Mouse (Mus musculus) cortical plate, adult 2 months (tissue): ENCODE results near the gene Panx1. TPM values are rescaled to one million over a fixed set of nuclear protein-coding genes. Genes with fewer than 3 reads are reported as not detected.

Source experiments
- H3K27ac ChIP-seq: fragments of 200-500 bp; 2 replicates; pipeline ENCODE4 v1.5.1; 2012; ENCODE audit warnings: low read length, control low read depth, inconsistent platforms; ENCODE audit not compliant: insufficient read depth
- H3K4me1 ChIP-seq: fragments of 200-500 bp; 2 replicates; pipeline ENCODE4 v1.6.1; 2011; ENCODE audit warnings: low read length; ENCODE audit not compliant: control insufficient read depth, insufficient read depth
- H3K4me3 ChIP-seq: fragments of 200-500 bp; 2 replicates; pipeline ENCODE4 v1.5.1; 2011; ENCODE audit warnings: mild to moderate bottlenecking, low read length, control low read depth; ENCODE audit not compliant: insufficient read depth
- CTCF ChIP-seq: fragments of 200-500 bp; IDR thresholded peaks from 2 replicates; pipeline ENCODE4 v1.5.1; 2011; ENCODE audit warnings: mild to moderate bottlenecking, control low read depth, low read length; ENCODE audit not compliant: insufficient read depth; ENCODE audit errors: extremely low read depth
- POLR2A ChIP-seq: fragments of 200-500 bp; IDR thresholded peaks from 2 replicates; pipeline ENCODE4 v1.6.1; 2011; ENCODE audit warnings: mild to moderate bottlenecking, low read length, control low read depth; ENCODE audit not compliant: insufficient read depth; ENCODE audit errors: extremely low read depth
- polyA plus RNA-seq: library from polyadenylated mRNA; depleted of rRNA; stranded (reverse); fragments of >200 nt; gene quantifications from 2 replicates; pipeline ENCODE4 v1.2.3, GENCODE M21; 2012; rRNA removed

Panx1 gene
- polyA plus RNA-seq, 1 experiment = 26.8 TPM

DNA sequence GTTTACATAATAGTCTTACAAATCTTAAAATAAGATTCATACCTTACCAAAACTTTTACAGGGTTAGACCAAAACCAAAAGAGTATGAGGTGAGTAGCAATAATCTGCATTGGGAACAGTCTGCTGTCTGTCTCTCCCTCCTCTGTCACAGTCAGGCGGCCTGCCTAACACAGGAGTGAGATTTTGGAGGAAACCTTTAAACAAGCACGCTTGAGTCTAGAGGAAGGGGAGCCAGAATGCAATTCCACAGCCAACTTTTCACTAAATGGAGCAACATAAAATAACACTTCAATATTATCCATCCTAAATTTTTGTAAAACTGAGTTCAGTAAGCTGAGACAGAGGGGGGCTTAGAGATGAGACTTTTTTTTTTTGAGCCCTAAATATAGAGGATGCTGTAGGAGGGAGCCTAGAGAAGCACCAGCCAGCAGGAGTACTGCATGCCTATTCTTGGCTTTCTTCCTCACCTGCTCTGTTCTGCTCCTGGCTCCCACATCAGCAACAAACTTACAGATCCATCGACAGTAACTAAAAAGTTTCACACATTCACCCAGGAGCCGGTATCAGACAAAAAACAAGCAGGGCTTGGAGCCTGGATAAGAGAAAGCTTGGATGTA, 63.6 kb downstream of the Panx1 start:
- Histone ChIP-seq H3K4me1 (peaks cover 1% of the 10 kb centered on the region), H3K27ac (no peak overlapping the region), H3K4me3 (no peak overlapping the region)
- TF ChIP-seq CTCF (no peak), POLR2A (no peak)

DNA sequence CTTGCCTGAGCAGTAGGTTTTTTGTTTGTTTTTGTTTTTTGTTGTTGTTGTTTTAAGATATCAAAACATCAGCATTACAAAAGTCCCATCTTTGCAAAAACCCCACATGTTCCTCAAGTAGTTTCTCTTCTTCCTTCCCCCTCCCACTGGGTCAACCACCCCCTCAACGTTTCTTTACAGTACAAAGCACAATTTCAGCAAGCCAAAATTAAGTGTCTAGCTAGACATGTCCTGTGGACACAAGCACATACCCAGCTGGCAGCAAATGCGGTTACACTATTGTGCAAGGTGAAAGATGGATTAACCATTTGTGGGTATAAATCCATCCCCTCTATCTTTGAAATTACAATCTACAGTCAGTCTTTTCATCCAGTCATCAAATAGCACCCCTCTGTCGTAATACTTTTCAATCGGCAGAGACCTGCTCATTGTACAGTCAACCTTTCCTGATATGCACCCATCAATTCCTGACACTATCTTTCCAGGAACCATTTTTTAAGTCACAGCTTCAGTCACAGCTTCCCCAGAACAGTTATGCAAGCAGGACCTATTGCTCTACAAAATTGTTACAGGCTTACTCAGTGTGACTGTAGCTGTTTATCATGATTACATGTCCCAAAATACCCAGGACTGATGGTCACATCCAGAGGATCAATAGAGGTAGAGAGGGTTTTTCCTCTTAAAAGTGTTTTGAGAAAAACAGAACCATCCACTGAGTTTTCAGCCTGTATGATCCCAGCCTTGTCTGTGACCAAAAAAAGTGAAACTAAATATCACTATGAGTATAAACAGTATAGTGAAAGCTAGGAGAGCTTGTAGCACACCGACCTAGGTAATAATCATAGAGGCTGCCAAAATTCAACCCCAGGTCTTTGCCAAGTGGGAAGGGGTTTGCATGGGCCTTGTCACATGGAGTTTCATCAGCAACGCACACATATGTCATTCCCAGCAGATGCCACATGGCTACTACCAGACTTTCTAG, 70.7 kb downstream of the Panx1 start:
- Histone ChIP-seq H3K4me1 (no peaks in the 10 kb centered on the region), H3K27ac (no peak overlapping the region), H3K4me3 (no peak overlapping the region)
- TF ChIP-seq POLR2A (no peak), CTCF (no peak)

DNA sequence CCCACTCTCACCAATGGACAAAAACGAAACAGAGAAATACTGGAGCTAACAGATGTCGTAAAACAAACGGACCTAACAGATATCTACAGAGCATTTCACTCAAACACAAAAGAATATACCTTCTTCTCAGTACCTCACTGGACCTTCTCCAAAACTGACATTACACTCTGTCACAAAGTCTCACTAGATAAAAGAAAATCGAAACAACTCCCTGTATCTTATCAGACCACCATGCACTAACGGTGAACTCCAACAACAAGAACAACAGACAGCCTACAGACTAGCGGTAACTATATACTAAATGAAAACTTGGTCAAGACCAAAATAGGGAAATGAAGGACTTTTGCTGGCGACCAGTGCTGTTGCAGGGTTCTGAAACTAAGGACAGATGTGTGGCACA, 71.5 kb downstream of the Panx1 start:
- H3K27ac ChIP-seq = no peak overlapping the region
- H3K4me1 ChIP-seq = no peaks in the 10 kb centered on the region
- TF ChIP-seq CTCF (no peak), POLR2A (no peak)
- no peak overlapping the region for H3K4me3 ChIP-seq

DNA sequence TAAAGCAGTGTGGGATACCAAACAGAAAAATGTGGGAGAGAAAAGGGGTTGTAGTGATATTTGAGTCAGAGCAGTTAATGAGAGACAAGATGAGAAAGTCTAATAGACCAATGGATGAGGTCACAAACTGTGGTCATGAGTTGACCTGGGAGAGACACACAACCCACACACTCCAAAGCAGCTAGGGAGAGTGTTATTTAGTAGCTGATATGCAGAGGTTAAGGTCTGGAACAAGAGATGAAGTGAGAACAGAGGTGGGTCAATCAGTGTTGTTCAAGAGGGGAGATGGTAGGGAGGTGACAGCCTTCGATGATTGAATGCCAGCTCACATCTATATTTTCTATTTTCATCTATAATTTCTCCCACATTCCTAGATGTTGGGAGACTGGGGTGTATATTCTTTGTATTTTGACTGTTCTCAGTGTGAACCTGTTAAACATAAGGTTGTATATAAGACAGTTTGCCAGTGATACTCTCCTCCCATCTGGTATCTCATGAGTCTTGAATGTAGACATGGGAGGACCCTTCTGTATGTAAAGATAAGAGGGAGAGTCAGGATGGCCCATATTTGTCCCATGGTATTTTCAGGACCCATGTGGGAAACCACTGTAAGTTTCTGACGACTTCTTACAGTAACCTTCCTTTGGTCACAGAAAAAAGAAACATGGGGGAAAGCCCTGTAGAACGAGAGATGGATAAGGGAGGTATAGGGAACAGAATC, 74.3 kb downstream of the Panx1 start:
- TF ChIP-seq POLR2A = no peak
- no peak for TF ChIP-seq CTCF
- no peak overlapping the region for H3K4me3 ChIP-seq
- no peak overlapping the region for H3K27ac ChIP-seq
- H3K4me1 ChIP-seq = no peaks in the 10 kb centered on the region

DNA sequence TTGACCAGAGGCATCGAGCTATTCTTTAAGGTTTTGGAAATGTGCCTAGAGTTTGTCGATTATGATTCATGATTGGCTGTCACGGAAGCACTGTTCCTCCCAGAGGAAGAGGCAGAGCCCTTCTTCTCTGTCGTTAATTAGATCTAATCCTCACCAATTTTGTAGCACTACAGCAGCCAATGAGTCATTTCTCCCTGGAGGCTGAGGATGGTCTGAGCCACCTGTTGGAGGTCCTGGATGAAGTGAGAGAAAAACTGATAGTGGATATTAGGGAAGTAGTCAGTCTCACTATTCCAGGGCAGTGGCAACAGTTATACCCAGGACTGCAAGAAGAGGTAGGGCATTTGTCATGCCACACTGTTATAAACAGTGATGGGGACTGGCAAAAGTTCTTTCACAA, 75.1 kb downstream of the Panx1 start:
- TF ChIP-seq POLR2A = no peak
- no peak for TF ChIP-seq CTCF
- Histone ChIP-seq H3K4me1 (no peaks in the 10 kb centered on the region), H3K4me3 (no peak overlapping the region), H3K27ac (no peak overlapping the region)

DNA sequence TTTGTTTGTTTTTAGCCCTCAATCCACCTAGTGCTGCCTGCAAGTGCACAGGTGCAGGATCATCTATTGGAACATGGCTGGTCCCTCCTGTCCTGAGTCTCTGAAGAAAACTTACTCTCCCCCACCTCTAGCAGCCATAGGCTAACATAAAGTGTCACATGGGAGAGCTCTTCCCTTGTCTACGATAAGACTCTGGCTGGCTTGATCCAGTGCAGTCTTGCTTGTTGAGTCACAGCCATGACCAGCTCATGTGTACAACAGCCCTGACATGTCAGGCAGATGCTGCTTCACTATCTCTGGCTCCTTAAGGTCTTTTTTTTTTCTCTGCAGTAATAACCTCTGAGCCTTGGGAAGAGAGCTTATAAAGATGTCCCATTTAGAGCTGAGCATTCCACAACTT, 77.7 kb downstream of the Panx1 start:
- H3K4me1 ChIP-seq = no peaks in the 10 kb centered on the region
- no peak for TF ChIP-seq POLR2A
- no peak for TF ChIP-seq CTCF
- H3K4me3 ChIP-seq = no peak overlapping the region
- H3K27ac ChIP-seq = no peak overlapping the region

DNA sequence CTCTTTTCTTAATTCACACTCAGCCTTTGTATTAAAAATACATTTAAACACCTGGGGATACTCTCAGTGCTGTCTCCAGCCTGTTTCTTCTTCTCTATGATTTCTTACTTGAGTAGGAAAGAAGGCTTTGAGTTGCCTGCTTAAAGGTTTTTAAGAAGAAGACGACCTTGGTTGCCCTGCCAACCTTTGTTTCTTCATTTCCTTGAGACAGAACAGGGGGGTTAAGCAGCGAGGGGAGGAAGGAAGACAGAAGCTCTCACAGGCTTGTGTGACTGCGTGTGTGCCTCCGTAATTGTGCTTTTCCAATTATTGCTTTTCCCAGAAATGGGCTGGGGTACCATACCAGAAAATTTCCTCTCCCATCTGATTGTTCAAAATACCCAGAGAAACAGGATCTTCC, 78.5 kb downstream of the Panx1 start:
- Histone ChIP-seq H3K27ac (no peak overlapping the region), H3K4me1 (no peaks in the 10 kb centered on the region), H3K4me3 (no peak overlapping the region)
- TF ChIP-seq CTCF = no peak
- no peak for TF ChIP-seq POLR2A

DNA sequence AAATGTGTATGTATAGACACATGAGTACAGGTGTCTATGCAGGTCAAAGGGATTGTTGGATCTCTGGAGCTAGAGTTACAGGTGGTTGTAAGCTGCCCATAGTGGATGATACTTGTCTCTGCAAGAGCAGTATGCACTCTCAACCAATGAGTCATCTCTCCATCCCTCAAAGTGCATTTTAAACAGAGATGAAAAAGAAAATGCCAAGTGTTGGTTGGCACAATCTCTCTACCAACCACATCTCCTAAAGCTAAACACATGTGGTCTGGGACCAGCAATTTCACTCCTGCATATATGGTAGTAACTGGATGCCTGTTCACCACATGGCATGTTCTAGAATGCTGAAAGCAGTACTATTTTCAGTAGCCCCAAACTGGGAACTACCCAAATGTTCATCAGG, 79.9 kb downstream of the Panx1 start:
- no peaks in the 10 kb centered on the region for H3K4me1 ChIP-seq
- no peak overlapping the region for H3K4me3 ChIP-seq
- no peak for TF ChIP-seq POLR2A
- TF ChIP-seq CTCF = no peak
- H3K27ac ChIP-seq = no peak overlapping the region

DNA sequence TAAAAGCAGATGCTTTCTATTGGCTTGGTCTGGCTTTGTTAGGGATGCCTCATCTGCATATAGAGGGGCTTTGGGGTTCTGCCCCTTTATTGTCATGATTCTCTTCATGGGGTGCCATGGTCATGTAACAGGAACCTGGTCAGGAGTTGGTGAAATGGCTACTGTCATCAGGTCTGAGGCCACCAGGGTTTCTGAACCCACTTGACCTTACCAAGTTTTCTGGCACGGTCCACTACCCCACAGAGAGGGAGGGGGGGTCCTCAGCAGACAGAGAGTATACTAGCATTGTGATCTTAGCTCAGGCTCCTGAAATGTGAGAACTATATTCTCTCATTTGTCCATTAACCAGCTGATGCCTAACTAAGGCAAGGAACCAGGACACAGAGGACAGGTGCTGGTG, 82.5 kb downstream of the Panx1 start:
- no peak overlapping the region for H3K27ac ChIP-seq
- H3K4me3 ChIP-seq = no peak overlapping the region
- no peaks in the 10 kb centered on the region for H3K4me1 ChIP-seq
- TF ChIP-seq CTCF = no peak
- TF ChIP-seq POLR2A = no peak

DNA sequence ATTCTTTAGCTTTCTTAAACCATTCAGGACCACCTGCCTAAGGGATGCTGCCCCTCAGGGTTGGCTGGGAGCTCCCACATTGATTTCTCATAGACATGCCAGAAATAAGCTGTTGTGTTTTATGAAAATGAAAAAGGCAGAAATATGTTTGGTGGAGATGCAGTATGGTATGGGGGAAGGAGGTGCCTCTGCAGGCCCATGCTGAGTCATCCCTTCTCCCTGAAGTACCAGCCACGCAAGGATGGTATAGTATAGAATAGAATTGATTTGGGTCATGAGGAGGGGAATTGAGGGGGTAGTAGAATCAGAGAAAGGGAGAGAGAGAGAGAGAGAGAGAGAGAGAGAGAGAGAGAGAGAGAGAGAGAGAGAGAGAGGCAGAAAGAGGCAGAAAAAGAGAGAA, 90.6 kb downstream of the Panx1 start:
- H3K4me3 ChIP-seq = no peak overlapping the region
- 0 out of 2 replicates have a peak overlapping the region, but pooled peaks have one; percentile 15 for H3K27ac ChIP-seq
- TF ChIP-seq CTCF = no peak
- TF ChIP-seq POLR2A = no peak
- H3K4me1 ChIP-seq = no peaks in the 10 kb centered on the region; the same call in 1 of the 2 replicates

Other genes with a start within 250 kb of the Panx1 start
- 21.5 and 24.2 TPM in 2 replicates for gene Gpr83, start 185.3 kb downstream of the Panx1 start, polyA plus RNA-seq
- gene Izumo1r, start 141.5 kb downstream of the Panx1 start, polyA plus RNA-seq = not detected in 2 replicates
- not detected in 2 replicates for gene Hephl1, start 66.6 kb upstream of the Panx1 start, polyA plus RNA-seq
- 18.7 and 18.9 TPM in 2 replicates for gene Vstm5, start 193.6 kb upstream of the Panx1 start, polyA plus RNA-seq
- 38.0 and 41.9 TPM in 2 replicates for gene Med17, start 234.5 kb upstream of the Panx1 start, polyA plus RNA-seq